Mouse (Mus musculus): ENCODE results near the gene Npdc1. TPM values are rescaled to one million over a fixed set of nuclear protein-coding genes. Genes with fewer than 3 reads are reported as not detected.

Npdc1 gene
- polyA plus RNA-seq, 1 experiment: 29.7 TPM

DNA sequence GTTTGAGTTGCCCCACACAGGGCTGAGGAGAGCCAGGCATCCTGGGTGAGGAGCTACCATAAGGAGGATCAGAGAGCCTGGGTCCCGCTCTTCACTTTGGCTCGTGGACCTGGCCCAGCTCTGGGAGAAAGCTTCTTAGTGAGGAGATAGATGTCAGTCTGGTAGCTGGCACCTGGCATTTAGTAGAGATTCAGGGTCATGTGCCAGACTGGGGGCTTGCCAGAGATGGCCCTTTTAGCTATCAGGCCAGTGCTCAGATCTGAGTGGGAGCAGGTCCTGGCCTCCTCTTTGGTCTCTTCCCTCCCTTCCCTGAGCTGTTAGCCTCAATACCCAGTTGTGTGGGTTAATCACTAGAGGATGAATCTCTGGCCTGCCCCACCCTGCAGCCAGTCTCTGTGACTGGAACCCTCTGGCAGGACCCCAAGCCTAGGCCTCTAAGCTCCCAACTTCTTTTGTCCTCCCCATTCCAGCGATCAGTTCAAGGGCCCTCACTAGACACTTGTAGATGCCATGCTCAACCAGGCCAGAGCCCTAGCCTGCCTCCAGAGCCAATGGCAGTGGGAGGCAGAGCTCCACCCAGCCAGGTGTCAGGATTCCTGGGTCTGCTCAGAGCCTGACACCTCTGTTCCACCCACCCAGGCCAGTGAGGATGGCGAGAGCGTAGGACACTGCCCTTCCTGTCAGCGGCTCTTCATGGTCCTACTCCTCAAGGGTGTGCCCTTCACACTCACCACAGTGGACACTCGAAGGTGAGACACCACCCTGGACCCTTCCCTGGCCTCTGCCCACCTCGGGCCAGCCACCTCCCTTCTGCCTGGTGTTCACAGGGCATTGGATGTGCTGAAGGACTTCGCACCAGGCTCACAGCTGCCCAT, 58.1 kb downstream of the Npdc1 start:
- Histone ChIP-seq H3K27ac (ENCODE audit: insufficient read depth, low read length) (no peak overlapping the region), H3K27me3 (ENCODE audit: control insufficient read depth, insufficient read depth, low read length, poor library complexity, severe bottlenecking) (no peaks in the 10 kb centered on the region), H3K9me3 (replicated peaks; ENCODE audit: control insufficient read depth, insufficient read depth, low read length, poor library complexity, severe bottlenecking) (no peaks in the 10 kb centered on the region), H3K9ac (ENCODE audit: low read depth, poor library complexity, severe bottlenecking) (no peak overlapping the region), H3K36me3 (ENCODE audit: control insufficient read depth, insufficient read depth, low read length, poor library complexity, severe bottlenecking) (no peaks in the 10 kb centered on the region), H3K4me1 (ENCODE audit: control insufficient read depth, insufficient read depth, low read length) (peaks cover 9% of the 10 kb centered on the region), H3K4me3 (ENCODE audit: low read depth, low read length) (no peak overlapping the region)
- TF ChIP-seq EP300 (IDR thresholded peaks at IDR 0.05; ENCODE audit: insufficient read depth, low read depth, low read length) (no peak), POLR2A (IDR thresholded peaks at IDR 0.05; ENCODE audit: insufficient read depth, low read length) (no peak), CTCF (IDR thresholded peaks at IDR 0.05; ENCODE audit: low read depth, low read length) (no peak)

DNA sequence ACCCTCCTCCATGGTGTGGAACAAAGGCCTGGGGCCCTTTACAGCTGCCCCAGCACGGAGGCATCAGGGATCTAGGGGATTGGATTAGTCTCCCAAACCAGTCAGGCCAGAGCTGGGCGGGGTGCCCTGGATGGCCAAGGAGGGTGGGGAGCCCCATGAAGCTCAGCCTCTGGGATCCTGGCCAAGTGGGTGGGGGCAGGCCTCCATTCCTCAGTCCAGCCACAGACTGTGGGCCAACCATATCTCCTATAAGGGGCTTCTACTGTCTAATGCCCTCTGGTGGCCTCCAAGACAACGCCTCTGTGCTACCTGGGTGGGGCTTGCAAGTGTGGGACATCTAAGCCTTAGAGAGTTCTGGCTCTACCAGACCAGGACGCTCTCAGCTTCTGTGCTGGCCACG, 59.8 kb downstream of the Npdc1 start:
- no peak for TF ChIP-seq EP300 (IDR thresholded peaks at IDR 0.05; ENCODE audit: insufficient read depth, low read depth, low read length)
- no peak for TF ChIP-seq POLR2A (IDR thresholded peaks at IDR 0.05; ENCODE audit: insufficient read depth, low read length)
- TF ChIP-seq CTCF (IDR thresholded peaks at IDR 0.05; ENCODE audit: low read depth, low read length): no peak
- Histone ChIP-seq H3K9ac (ENCODE audit: low read depth, poor library complexity, severe bottlenecking) (no peak overlapping the region), H3K4me1 (ENCODE audit: control insufficient read depth, insufficient read depth, low read length) (peaks cover 9% of the 10 kb centered on the region), H3K27me3 (ENCODE audit: control insufficient read depth, insufficient read depth, low read length, poor library complexity, severe bottlenecking) (no peaks in the 10 kb centered on the region), H3K27ac (ENCODE audit: insufficient read depth, low read length) (no peak overlapping the region), H3K4me3 (ENCODE audit: low read depth, low read length) (no peak overlapping the region), H3K36me3 (ENCODE audit: control insufficient read depth, insufficient read depth, low read length, poor library complexity, severe bottlenecking) (no peaks in the 10 kb centered on the region), H3K9me3 (replicated peaks; ENCODE audit: control insufficient read depth, insufficient read depth, low read length, poor library complexity, severe bottlenecking) (no peaks in the 10 kb centered on the region)

Other genes starting within 250 kb of the Npdc1 start
- gene Nrarp, start 218.6 kb upstream of the Npdc1 start, polyA plus RNA-seq (2011; ENCODE audit: insufficient read depth, insufficient read length, low read depth, missing spikeins): 9.8 and 10.2 TPM in 2 replicates
- gene Tor4a, start 202.5 kb upstream of the Npdc1 start, polyA plus RNA-seq (2011; ENCODE audit: insufficient read depth, insufficient read length, low read depth, missing spikeins): 4.5 and 6.9 TPM in 2 replicates
- gene Nelfb, start 187.9 kb upstream of the Npdc1 start, polyA plus RNA-seq (2011; ENCODE audit: insufficient read depth, insufficient read length, low read depth, missing spikeins): 36.1 and 41.0 TPM in 2 replicates
- gene Stpg3, start 184.7 kb upstream of the Npdc1 start, polyA plus RNA-seq (2011; ENCODE audit: insufficient read depth, insufficient read length, low read depth, missing spikeins): not detected in 2 replicates
- 1.8 TPM in 1 of 2 replicates, not detected in the other for gene Fam166a, start 180.6 kb upstream of the Npdc1 start, polyA plus RNA-seq (2011; ENCODE audit: insufficient read depth, insufficient read length, low read depth, missing spikeins)
- 605 and 629 TPM in 2 replicates for gene Tubb4b, start 174.6 kb upstream of the Npdc1 start, polyA plus RNA-seq (2011; ENCODE audit: insufficient read depth, insufficient read length, low read depth, missing spikeins)
- gene Slc34a3, start 165.0 kb upstream of the Npdc1 start, polyA plus RNA-seq (2011; ENCODE audit: insufficient read depth, insufficient read length, low read depth, missing spikeins): 1.0 and 1.1 TPM in 2 replicates
- gene Rnf224, start 162.6 kb upstream of the Npdc1 start, polyA plus RNA-seq (2011; ENCODE audit: insufficient read depth, insufficient read length, low read depth, missing spikeins): 0.55 TPM in 1 of 2 replicates, not detected in the other
- 7.3 and 11.3 TPM in 2 replicates for gene Rnf208, start 157.1 kb upstream of the Npdc1 start, polyA plus RNA-seq (2011; ENCODE audit: insufficient read depth, insufficient read length, low read depth, missing spikeins)
- gene Cysrt1, start 156.9 kb upstream of the Npdc1 start, polyA plus RNA-seq (2011; ENCODE audit: insufficient read depth, insufficient read length, low read depth, missing spikeins): not detected in 2 replicates
- gene AL732309.1, start 152.5 kb upstream of the Npdc1 start, polyA plus RNA-seq (2011; ENCODE audit: insufficient read depth, insufficient read length, low read depth, missing spikeins): not detected in 2 replicates
- gene Tmem203, start 143.9 kb upstream of the Npdc1 start, polyA plus RNA-seq (2011; ENCODE audit: insufficient read depth, insufficient read length, low read depth, missing spikeins): 7.6 and 7.7 TPM in 2 replicates
- gene Tprn, start 136.7 kb upstream of the Npdc1 start, polyA plus RNA-seq (2011; ENCODE audit: insufficient read depth, insufficient read length, low read depth, missing spikeins): 12.3 and 16.9 TPM in 2 replicates
- gene Ssna1, start 126.9 kb upstream of the Npdc1 start, polyA plus RNA-seq (2011; ENCODE audit: insufficient read depth, insufficient read length, low read depth, missing spikeins): 47.4 and 49.1 TPM in 2 replicates
- 72.4 and 76.0 TPM in 2 replicates for gene Anapc2, start 126.9 kb upstream of the Npdc1 start, polyA plus RNA-seq (2011; ENCODE audit: insufficient read depth, insufficient read length, low read depth, missing spikeins)
- gene Tmem210, start 111.2 kb upstream of the Npdc1 start, polyA plus RNA-seq (2011; ENCODE audit: insufficient read depth, insufficient read length, low read depth, missing spikeins): not detected in 2 replicates
- gene Lrrc26, start 109.4 kb upstream of the Npdc1 start, polyA plus RNA-seq (2011; ENCODE audit: insufficient read depth, insufficient read length, low read depth, missing spikeins): not detected in 2 replicates
- 2.7 and 4.2 TPM in 2 replicates for gene Grin1, start 80.2 kb upstream of the Npdc1 start, polyA plus RNA-seq (2011; ENCODE audit: insufficient read depth, insufficient read length, low read depth, missing spikeins)
- 45.6 and 57.3 TPM in 2 replicates for gene Man1b1, start 67.0 kb upstream of the Npdc1 start, polyA plus RNA-seq (2011; ENCODE audit: insufficient read depth, insufficient read length, low read depth, missing spikeins)
- 27.8 and 29.4 TPM in 2 replicates for gene Dpp7, start 43.0 kb upstream of the Npdc1 start, polyA plus RNA-seq (2011; ENCODE audit: insufficient read depth, insufficient read length, low read depth, missing spikeins)
- gene Uap1l1, start 33.7 kb upstream of the Npdc1 start, polyA plus RNA-seq (2011; ENCODE audit: insufficient read depth, insufficient read length, low read depth, missing spikeins): 49.8 and 51.1 TPM in 2 replicates
- gene Sapcd2, start 27.0 kb upstream of the Npdc1 start, polyA plus RNA-seq (2011; ENCODE audit: insufficient read depth, insufficient read length, low read depth, missing spikeins): 19.2 and 22.4 TPM in 2 replicates
- gene Entpd2, start 3.5 kb upstream of the Npdc1 start, polyA plus RNA-seq (2011; ENCODE audit: insufficient read depth, insufficient read length, low read depth, missing spikeins): 4.2 and 5.6 TPM in 2 replicates
- not detected in 2 replicates for gene Fut7, start 23.9 kb downstream of the Npdc1 start, polyA plus RNA-seq (2011; ENCODE audit: insufficient read depth, insufficient read length, low read depth, missing spikeins)
- 14.0 and 14.2 TPM in 2 replicates for gene Abca2, start 29.4 kb downstream of the Npdc1 start, polyA plus RNA-seq (2011; ENCODE audit: insufficient read depth, insufficient read length, low read depth, missing spikeins)
- gene Clic3, start 57.5 kb downstream of the Npdc1 start, polyA plus RNA-seq (2011; ENCODE audit: insufficient read depth, insufficient read length, low read depth, missing spikeins): not detected in 2 replicates
- 3.7 and 5.7 TPM in 2 replicates for gene Paxx, start 61.7 kb downstream of the Npdc1 start, polyA plus RNA-seq (2011; ENCODE audit: insufficient read depth, insufficient read length, low read depth, missing spikeins)
- gene Ptgds, start 70.7 kb downstream of the Npdc1 start, polyA plus RNA-seq (2011; ENCODE audit: insufficient read depth, insufficient read length, low read depth, missing spikeins): 0.57 TPM in 1 of 2 replicates, not detected in the other
- gene Lcn12, start 94.6 kb downstream of the Npdc1 start, polyA plus RNA-seq (2011; ENCODE audit: insufficient read depth, insufficient read length, low read depth, missing spikeins): not detected in 2 replicates
- 16.4 and 18.4 TPM in 2 replicates for gene Fbxw5, start 101.4 kb downstream of the Npdc1 start, polyA plus RNA-seq (2011; ENCODE audit: insufficient read depth, insufficient read length, low read depth, missing spikeins)
- gene C8g, start 102.4 kb downstream of the Npdc1 start, polyA plus RNA-seq (2011; ENCODE audit: insufficient read depth, insufficient read length, low read depth, missing spikeins): 3.5 and 4.9 TPM in 2 replicates
- 9.4 and 9.8 TPM in 2 replicates for gene Traf2, start 147.6 kb downstream of the Npdc1 start, polyA plus RNA-seq (2011; ENCODE audit: insufficient read depth, insufficient read length, low read depth, missing spikeins)
- gene Edf1, start 158.5 kb downstream of the Npdc1 start, polyA plus RNA-seq (2011; ENCODE audit: insufficient read depth, insufficient read length, low read depth, missing spikeins): 107 and 122 TPM in 2 replicates
- gene Mamdc4, start 175.5 kb downstream of the Npdc1 start, polyA plus RNA-seq (2011; ENCODE audit: insufficient read depth, insufficient read length, low read depth, missing spikeins): 0.65 and 3.7 TPM in 2 replicates
- gene Phpt1, start 175.9 kb downstream of the Npdc1 start, polyA plus RNA-seq (2011; ENCODE audit: insufficient read depth, insufficient read length, low read depth, missing spikeins): 37.0 and 47.9 TPM in 2 replicates
- gene Ajm1, start 182.4 kb downstream of the Npdc1 start, polyA plus RNA-seq (2011; ENCODE audit: insufficient read depth, insufficient read length, low read depth, missing spikeins): 0.55 and 0.70 TPM in 2 replicates
- 72.5 and 80.2 TPM in 2 replicates for gene Rabl6, start 209.2 kb downstream of the Npdc1 start, polyA plus RNA-seq (2011; ENCODE audit: insufficient read depth, insufficient read length, low read depth, missing spikeins)
- not detected in 2 replicates for gene Ccdc183, start 218.3 kb downstream of the Npdc1 start, polyA plus RNA-seq (2011; ENCODE audit: insufficient read depth, insufficient read length, low read depth, missing spikeins)
- gene Tmem141, start 222.7 kb downstream of the Npdc1 start, polyA plus RNA-seq (2011; ENCODE audit: insufficient read depth, insufficient read length, low read depth, missing spikeins): 12.3 and 13.4 TPM in 2 replicates
- gene Fcna, start 228.7 kb downstream of the Npdc1 start, polyA plus RNA-seq (2011; ENCODE audit: insufficient read depth, insufficient read length, low read depth, missing spikeins): not detected in 2 replicates